Mouse (Mus musculus): ENCODE measurements at regions not wholly inside any gene's neighbourhood (a gene's known extent, or its start where the extent isn't known, plus 50 kb on each side); places are given as distances from the start of the nearest gene placed in this dataset.

DNA sequence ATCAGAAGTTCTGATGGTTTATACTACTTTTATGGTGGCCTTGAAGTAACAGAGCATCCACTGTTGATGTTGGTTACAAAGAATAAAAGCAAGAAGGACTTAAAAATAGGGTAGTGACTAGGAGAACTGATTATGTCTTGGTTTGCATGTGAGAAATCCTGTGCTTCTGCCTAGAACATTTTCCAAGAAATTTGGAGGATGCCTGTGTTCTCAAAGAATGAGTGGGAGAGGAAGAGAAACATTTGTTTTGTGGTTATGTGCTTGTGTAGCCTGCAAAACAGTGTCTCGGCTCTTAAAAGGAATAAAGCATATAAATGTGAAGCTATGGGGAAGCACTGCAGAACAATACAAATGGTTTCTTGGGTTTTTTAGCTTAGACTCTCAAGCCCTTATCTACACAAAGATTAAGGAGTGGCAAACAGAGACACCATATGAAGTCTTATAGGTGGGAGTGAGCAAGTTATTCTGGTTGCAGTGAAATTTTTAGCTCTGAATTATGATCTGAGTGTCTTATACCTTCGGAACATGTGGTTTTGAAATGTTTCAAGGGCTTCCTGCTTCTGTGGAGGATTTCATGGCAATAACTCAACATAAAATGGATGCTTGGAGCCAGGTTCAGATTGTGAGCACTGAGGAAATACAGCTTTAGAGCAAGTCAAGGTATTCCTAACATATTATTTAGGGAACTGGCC, 372.1 kb upstream of the Man1a start:
- no peak for DNase-seq (ENCODE audit: low read depth)

DNA sequence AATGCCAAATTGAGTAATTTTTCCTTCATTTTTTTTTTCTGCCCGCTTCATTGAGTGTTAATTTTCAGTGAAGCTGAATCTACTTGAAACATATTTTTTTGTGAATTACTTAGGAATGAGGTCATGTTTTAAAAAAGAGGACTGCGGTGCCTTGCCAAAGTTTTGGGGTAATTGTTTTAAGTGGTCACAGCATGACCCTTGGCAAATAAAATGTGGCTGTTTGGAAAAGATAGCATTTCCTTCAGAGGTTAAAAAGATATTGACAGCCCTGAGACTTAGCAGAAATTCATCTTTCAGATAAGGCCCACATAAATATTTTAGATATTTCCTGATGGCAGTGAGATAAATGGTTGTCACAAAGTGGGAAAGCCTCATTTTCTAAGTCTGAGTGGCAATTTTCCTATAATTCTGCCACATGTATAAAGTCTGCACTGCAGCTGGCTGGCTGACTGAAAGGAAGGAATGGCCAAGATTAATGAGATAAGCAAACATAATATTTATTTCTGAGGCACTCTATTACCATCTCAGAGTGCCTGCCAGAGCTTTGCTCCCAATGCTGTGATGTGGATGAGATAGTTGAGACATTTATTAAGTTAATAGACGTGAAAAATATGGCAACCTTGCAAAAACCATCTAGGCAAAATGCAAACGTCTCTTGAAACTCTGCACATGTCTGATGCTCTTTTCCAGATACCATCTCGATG, 327.0 kb upstream of the Man1a start:
- no peak for DNase-seq (ENCODE audit: low read depth)

DNA sequence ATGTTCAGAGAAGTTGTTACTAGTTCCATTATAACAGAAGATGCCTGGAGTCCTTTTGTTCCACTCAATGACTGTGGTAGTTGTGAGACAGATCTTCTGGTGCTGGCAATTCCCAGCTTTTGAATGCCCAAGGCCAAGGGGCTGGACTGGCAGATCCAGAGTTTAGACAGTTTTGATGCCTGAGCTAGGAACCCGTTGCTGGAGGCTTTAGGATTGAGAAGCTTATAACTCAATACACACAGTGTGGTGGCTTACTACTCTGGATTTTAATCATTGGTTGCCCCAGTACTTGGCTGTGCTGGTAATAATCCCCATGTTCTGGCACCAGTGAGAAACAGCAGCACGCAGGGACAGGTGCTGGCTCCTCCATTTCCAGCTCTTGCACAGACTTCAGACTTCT, 307.3 kb upstream of the Man1a start:
- no peak for DNase-seq (ENCODE audit: low read depth)

DNA sequence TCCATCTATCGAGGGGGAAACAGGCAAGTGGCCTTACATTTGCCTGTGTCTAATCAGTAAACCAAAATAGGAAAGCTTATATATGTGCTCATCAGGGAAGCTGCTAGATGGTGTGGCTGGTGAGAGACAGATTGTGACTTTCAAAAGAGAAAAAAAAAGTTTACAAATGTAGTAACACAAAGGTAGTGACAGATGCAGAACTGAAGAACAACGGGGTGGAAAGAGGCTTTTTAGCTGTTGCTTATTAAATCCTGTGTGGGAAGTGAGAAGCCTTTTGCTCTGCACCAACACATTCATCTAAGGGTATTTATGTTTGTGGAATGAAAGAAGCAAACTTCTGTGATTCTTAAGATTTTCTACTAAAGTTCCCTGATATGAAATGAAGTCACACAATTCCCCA, 305.1 kb upstream of the Man1a start:
- no peak for DNase-seq (ENCODE audit: low read depth)

DNA sequence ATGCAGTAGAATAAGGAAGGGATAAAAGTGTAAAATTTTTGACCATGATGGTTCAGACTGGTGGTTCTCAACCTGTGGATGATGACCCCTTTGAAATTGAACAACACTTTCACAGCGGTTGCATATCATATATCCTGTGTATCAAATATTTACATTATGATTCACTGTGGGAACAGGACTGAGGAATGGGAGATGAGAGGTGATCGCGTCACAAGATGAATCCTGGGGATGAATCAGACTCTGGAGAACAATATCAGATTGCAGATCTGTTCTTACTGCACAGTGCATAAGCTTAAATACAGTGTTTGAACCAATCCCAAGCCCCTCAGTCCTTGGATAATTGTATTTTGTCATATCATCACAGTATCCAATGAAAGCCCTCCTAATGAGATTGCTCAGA, 292.7 kb upstream of the Man1a start:
- peak; percentile 11 for DNase-seq (ENCODE audit: low read depth)

DNA sequence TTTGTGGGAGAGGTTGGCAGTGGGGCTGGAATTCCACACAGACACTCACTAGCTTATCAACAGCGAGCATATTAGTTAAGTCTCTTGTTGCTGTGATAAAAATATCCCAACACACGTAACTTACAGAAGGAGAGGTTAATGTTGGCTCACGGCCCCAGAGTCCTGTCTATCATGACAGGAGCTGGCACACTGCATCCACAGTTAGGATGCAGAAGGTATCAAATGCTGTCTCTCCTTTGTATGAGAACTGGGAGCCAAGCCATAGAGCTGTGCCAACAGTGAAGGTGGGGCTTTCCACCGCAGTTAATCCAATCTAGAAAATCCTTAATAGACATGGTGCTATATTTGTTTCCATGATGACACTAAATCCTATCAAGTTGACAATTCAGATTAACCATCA, 288.9 kb upstream of the Man1a start:
- DNase-seq (ENCODE audit: low read depth), result no peak

DNA sequence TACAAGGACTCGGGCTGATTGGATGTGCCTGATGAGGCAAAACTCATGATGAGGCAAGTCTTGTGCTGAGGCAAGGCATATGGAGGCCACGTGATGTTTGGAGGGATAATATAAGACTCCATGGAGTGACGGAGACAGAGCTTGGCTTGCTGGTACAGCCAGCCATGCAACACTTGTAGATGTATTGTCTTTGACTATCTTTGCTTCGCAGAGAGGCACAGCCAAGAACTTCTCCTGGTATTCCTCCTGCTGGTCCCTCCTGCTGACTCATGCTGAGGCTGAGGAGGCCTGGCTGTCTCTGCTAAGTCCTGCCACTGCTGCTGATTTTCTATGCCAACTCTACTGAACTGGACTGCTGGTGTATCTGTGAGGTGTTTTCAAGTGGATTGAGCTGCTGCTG, 260.8 kb upstream of the Man1a start:
- no peak for DNase-seq (ENCODE audit: low read depth)

All from NIH3T3 (cell line).